ENCODE assay signal across 25 mouse cellular contexts in genomic region chr4:142285471-142285870, GRCm38 (mm10).
"Had no signal": no experiment of that assay in that cellular context is flagged by ENCODE, and none has a peak within 500 bp of the region (broad histone marks: within the 10 kb centered on the region; RNA-seq: fewer than 3 reads in every experiment).

No protein-coding gene starts in this region.

- ATAC-seq: hindbrain, postnatal 0 days; liver, embryonic 12.5 days had no signal

- H3K27me3 ChIP-seq: heart, embryonic 13.5 days; heart, embryonic 15.5 days; hindbrain, embryonic 13.5 days; hindbrain, embryonic 15.5 days; kidney, embryonic 15.5 days; limb, embryonic 13.5 days; limb, embryonic 15.5 days; liver, embryonic 12.5 days had no signal

- DNase-seq: gastrocnemius, adult 2 months; gastrocnemius, postnatal 10 days; gastrocnemius, postnatal 25 days; heart, adult 2 months; heart, postnatal 14 days; heart, postnatal 36 days; kidney, adult 11 months; kidney, adult 2 months; kidney, adult 9 months; kidney, postnatal 14 days; kidney, postnatal 36 days; layer of hippocampus, adult 9-11 months; layer of hippocampus, postnatal 36 days; left cerebral cortex, postnatal 4 days had no signal

- H3K4me3 ChIP-seq: gastrocnemius, adult 2 months; heart, adult 2 months; heart, embryonic 13.5 days; heart, embryonic 15.5 days; hindbrain, embryonic 13.5 days; hindbrain, embryonic 15.5 days; kidney, embryonic 15.5 days; limb, embryonic 13.5 days; limb, embryonic 15.5 days; liver, embryonic 12.5 days had no signal

- H3K4me1 ChIP-seq: kidney, embryonic 15.5 days; limb, embryonic 13.5 days; limb, embryonic 15.5 days; liver, embryonic 12.5 days had no signal

- H3K9ac ChIP-seq: heart, embryonic 13.5 days; heart, embryonic 15.5 days; hindbrain, embryonic 13.5 days; hindbrain, embryonic 15.5 days; kidney, embryonic 15.5 days; limb, embryonic 13.5 days; limb, embryonic 15.5 days; liver, embryonic 12.5 days had no signal

- H3K9me3 ChIP-seq: heart, embryonic 13.5 days; heart, embryonic 15.5 days; hindbrain, embryonic 13.5 days; hindbrain, embryonic 15.5 days; kidney, embryonic 15.5 days; limb, embryonic 15.5 days; liver, embryonic 12.5 days had no signal

- H3K4me2 ChIP-seq: heart, embryonic 11.5 days; heart, embryonic 13.5 days; heart, embryonic 15.5 days; hindbrain, embryonic 13.5 days; hindbrain, embryonic 15.5 days; kidney, embryonic 15.5 days; limb, embryonic 13.5 days; limb, embryonic 15.5 days; liver, embryonic 12.5 days had no signal

- H3K27ac ChIP-seq: gastrocnemius, adult 2 months; heart, adult 2 months; heart, embryonic 13.5 days; heart, embryonic 15.5 days; hindbrain, embryonic 13.5 days; hindbrain, embryonic 15.5 days; hindbrain, postnatal 0 days; kidney, embryonic 15.5 days; kidney, postnatal 0 days; limb, embryonic 13.5 days; limb, embryonic 15.5 days; liver, embryonic 12.5 days had no signal

- H3K36me3 ChIP-seq: heart, embryonic 13.5 days; heart, embryonic 15.5 days; hindbrain, embryonic 13.5 days; hindbrain, embryonic 15.5 days; kidney, embryonic 15.5 days; limb, embryonic 13.5 days; limb, embryonic 15.5 days; liver, embryonic 12.5 days had no signal
